Mouse (Mus musculus): Measurements from ENCODE around the gene Rab28. TPM values are rescaled to one million over a fixed set of nuclear protein-coding genes. Genes with fewer than 3 reads are reported as not detected.
"Not testable (repeated sequence)": the region's sequence is repeated elsewhere in the genome, so short reads cannot be mapped to it uniquely, and the experiment has no call there.

Gene Rab28
- polyA plus RNA-seq, 1 experiment from 2014 or later, result 44.1 TPM

DNA sequence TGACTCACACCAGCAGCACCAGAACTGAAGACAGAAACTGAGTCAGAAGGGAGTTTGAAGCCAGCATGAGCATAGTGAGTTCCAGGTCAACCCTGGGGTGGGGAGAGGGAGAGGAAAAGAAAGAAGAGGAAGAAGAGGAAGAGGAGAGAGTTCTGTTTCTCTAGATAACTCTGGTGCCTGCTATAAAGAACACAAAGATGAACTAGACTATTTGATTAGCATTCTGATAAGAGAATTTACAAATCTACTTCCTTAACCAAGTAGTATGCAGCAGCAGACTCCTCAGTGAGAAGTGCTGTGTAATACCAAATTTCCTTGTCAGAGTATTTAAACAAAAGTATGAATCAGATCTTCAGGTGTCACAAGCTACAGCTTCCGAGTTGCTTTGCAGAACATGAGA is 19.1 kb upstream of the Rab28 start:
- 48% methylated on average over 1 of the region's 1 CpGs for WGBS
- Histone ChIP-seq H3K36me3 (no peaks in the 10 kb centered on the region), H3K4me3 (no peak overlapping the region), H3K27ac (no peak overlapping the region), H3K4me2 (no peak overlapping the region), H3K27me3 (no peaks in the 10 kb centered on the region), H3K4me1 (replicated peaks) (no peaks in the 10 kb centered on the region), H3K9ac (no peak overlapping the region), H3K9me3 (replicated peaks) (no peaks in the 10 kb centered on the region)
- ATAC-seq (replicated peaks; ENCODE audit: insufficient number of reproducible peaks, insufficient read depth, low FRiP score, low read depth), result no peak

DNA sequence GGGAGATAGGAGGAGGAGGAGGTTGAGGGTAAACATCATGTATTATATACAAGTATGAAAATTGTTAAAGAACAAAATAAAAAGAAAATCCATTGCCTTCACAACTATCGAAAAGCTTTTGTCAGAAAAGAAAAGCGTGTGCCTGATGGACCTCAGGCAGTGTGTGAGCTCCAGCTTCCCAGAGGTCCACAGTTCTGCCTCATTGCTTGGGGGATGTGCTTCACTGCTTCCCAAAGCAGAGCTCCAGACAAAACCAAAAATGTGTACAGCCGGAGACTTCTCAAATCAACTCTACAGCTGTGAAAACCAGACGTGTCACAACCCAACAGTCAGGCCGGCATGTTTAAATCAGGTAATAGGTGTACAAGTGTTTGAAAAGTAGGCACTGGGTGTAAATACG is 17.6 kb upstream of the Rab28 start:
- WGBS, result 82% methylated on average over 6 of the region's 6 CpGs
- no peaks in the 10 kb centered on the region for H3K36me3 ChIP-seq
- H3K27ac ChIP-seq, result no peak overlapping the region
- H3K27me3 ChIP-seq, result no peaks in the 10 kb centered on the region
- no peak overlapping the region for H3K4me3 ChIP-seq
- no peaks in the 10 kb centered on the region for H3K4me1 ChIP-seq (replicated peaks)
- H3K9ac ChIP-seq, result no peak overlapping the region
- no peak overlapping the region for H3K4me2 ChIP-seq
- ATAC-seq (replicated peaks; ENCODE audit: insufficient number of reproducible peaks, insufficient read depth, low FRiP score, low read depth), result no peak
- no peaks in the 10 kb centered on the region for H3K9me3 ChIP-seq (replicated peaks)

DNA sequence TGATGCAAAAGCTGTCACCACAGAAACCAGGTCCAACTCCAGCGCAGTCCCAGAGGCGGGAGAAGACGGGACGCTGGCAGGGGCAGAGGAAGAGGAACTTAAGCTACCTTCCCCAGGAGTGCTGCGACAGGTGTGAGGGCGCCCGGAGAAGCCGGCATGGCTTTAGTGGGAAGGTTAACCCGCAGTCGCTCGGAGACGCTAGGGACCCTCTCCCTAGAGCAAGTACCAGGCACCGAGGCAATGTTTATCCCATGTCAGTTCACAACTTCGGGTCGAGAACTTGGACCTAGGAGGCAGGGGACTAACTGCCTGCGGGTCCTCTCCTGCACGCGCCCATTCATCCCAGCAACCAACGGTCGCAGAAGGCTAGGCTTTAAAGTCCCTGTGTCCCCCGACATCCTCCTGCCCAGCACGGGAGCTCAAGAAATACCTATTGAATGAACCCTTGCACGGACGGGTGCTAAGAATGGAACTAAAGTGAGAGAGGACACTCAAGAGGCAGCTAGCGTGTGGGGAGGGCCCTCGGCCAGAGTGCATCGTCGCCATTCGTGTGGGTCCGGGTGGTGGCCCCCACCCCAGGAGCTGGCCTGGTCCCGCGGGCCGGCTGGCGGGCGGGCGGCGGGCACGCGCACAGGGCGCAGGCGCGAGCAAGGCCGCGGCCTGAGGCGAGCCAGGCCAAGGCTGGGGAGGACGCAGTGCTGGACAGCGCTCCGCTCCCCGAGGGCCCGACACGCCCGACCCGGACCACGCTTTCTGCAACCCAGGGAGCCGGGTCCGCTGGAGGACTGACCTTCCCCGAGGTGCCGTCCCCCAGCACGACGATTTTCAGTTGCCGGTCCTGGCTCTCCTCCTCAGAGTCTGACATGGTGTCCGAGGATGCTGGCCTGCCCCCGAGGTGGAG is 592 bp downstream of the Rab28 start:
- Histone ChIP-seq H3K4me1 (replicated peaks) (peaks cover 8% of the 10 kb centered on the region), H3K27ac (peak overlapping the region; percentile 88), H3K9ac (peak overlapping the region; percentile 74), H3K27me3 (no peaks in the 10 kb centered on the region), H3K4me2 (peak overlapping the region; percentile 99), H3K36me3 (no peaks in the 10 kb centered on the region), H3K9me3 (replicated peaks) (no peaks in the 10 kb centered on the region), H3K4me3 (peak overlapping the region; percentile 77)
- peak; percentile 91 for ATAC-seq (replicated peaks; ENCODE audit: insufficient number of reproducible peaks, insufficient read depth, low FRiP score, low read depth)
- WGBS, result under 1% methylated on average over 63 of the region's 63 CpGs

DNA sequence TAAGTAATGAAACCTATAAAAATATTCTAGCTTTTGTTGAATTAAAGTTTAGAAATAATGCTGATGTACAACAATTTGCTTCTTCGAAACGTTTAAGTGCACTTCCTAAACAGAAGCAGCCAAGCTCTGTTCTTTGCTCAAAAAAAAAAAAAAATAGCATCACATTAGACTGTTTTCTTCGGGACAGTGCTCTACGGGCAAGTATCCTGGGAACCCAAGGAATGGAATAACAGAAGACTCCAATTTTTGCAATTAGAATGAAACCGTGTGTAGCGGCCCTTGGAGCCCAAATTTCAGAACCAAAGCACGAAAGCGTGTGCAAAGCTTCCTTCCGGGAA is 1.2 kb downstream of the Rab28 start:
- peak overlapping the region; percentile 77 for H3K4me3 ChIP-seq
- WGBS, result 8% methylated on average over 9 of the region's 9 CpGs

DNA sequence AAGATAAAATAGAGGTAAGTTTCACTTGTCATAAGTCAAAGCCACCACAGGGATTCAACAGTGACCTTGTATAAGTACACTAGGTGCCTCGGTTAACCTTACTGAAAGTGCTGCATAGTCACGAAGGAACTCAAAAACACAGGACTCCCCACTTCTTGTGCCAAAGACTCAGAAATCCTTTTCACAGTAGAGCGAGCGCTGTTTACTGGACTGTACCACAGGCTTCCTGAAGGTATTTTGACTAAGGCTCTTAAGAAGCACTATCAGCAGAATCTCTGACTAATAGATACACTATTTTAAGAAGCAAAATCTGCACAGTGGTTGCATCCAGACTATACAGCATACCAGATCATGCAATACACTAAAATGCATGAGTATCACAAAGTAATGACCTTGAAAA is 6.9 kb downstream of the Rab28 start:
- not testable (repeated sequence) for H3K4me1 ChIP-seq (replicated peaks); H3K4me3 ChIP-seq; ATAC-seq (replicated peaks; ENCODE audit: insufficient number of reproducible peaks, insufficient read depth, low FRiP score, low read depth); H3K27me3 ChIP-seq; H3K27ac ChIP-seq; H3K4me2 ChIP-seq; H3K36me3 ChIP-seq; H3K9ac ChIP-seq; H3K9me3 ChIP-seq (replicated peaks)
- 83% methylated on average over 4 of the region's 4 CpGs for WGBS

More for the DNA sequence above, 1.2 kb downstream of the Rab28 start:
- ATAC-seq (replicated peaks; ENCODE audit: insufficient number of reproducible peaks, insufficient read depth, low FRiP score, low read depth), result no peak
- peak overlapping the region; percentile 99 for H3K4me2 ChIP-seq
- no peaks in the 10 kb centered on the region for H3K36me3 ChIP-seq
- H3K27ac ChIP-seq, result no peak overlapping the region
- no peaks in the 10 kb centered on the region for H3K27me3 ChIP-seq
- peak overlapping the region; percentile 74 for H3K9ac ChIP-seq
- H3K4me1 ChIP-seq (replicated peaks), result peaks cover 8% of the 10 kb centered on the region
- H3K9me3 ChIP-seq (replicated peaks), result no peaks in the 10 kb centered on the region

DNA sequence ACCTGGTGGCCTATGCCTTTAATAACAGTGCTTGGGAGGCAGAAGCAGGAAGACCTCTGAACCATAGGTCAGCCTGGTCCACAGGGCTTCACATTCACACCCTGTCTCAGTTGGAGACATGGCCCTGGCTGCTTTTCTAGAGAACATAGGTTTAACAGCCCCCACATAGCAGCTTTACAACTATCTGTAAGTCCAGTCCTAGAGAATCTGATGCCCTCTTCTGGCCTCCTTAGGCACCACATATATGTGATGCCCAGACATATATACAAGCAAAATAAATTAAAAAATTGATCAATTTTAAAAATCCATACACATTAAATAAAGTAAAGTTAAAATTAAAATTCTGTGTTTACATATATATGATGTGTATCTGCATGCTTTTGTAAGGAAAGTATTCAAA is 10.0 kb downstream of the Rab28 start:
- Histone ChIP-seq H3K4me1 (replicated peaks) (no peaks in the 10 kb centered on the region), H3K27me3 (no peaks in the 10 kb centered on the region), H3K4me3 (no peak overlapping the region), H3K27ac (no peak overlapping the region), H3K4me2 (no peak overlapping the region), H3K9ac (no peak overlapping the region), H3K36me3 (no peaks in the 10 kb centered on the region), H3K9me3 (replicated peaks) (no peaks in the 10 kb centered on the region)
- no peak for ATAC-seq (replicated peaks; ENCODE audit: insufficient number of reproducible peaks, insufficient read depth, low FRiP score, low read depth)

DNA sequence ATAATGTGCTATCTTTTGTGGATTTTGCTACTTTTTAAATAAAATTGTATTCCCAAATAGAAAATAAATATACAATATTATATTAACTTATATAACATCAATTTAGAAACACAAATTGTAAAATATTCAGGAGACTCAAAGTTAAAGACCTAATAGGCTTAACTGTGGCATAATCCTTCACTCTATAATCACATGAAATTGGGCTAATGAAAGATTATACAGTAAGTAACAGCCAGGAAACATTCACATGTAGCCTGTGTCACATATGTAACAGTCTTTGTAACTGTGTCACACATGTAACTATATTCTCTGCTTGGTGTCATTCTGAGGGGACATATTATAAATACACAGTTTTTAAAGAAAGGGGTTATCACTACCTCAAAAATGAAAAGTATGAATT is 22.9 kb downstream of the Rab28 start:
- H3K27me3 ChIP-seq, result no peaks in the 10 kb centered on the region
- ATAC-seq (replicated peaks; ENCODE audit: insufficient number of reproducible peaks, insufficient read depth, low FRiP score, low read depth), result no peak

DNA sequence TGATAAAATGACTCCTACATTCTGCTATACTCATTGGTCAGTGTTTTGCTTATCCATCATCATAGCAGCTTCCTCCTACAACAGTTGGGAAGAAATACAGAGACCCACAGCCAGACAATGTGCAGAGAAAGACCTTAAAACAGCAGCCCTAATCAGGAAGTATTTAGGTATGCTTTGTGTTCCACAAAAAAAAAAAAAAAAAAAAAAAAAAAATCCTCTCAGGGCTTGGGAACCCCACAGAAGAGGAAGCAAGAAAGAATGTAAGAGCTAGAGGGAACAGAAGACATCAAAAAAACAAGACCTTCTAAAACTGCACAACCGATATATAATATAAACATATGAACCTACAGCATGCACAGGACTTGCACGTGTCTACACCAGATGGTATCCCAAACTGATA is 24.0 kb downstream of the Rab28 start:
- H3K27ac ChIP-seq, result no peak overlapping the region
- no peaks in the 10 kb centered on the region for H3K9me3 ChIP-seq (replicated peaks)
- no peaks in the 10 kb centered on the region for H3K4me1 ChIP-seq (replicated peaks)
- no peaks in the 10 kb centered on the region for H3K36me3 ChIP-seq
- H3K4me3 ChIP-seq, result no peak overlapping the region
- 84% methylated on average over 2 of the region's 2 CpGs for WGBS
- no peak for ATAC-seq (replicated peaks; ENCODE audit: insufficient number of reproducible peaks, insufficient read depth, low FRiP score, low read depth)
- H3K4me2 ChIP-seq, result no peak overlapping the region
- no peak overlapping the region for H3K9ac ChIP-seq
- H3K27me3 ChIP-seq, result no peaks in the 10 kb centered on the region

More for the DNA sequence above, 22.9 kb downstream of the Rab28 start:
- H3K4me2 ChIP-seq, result no peak overlapping the region
- H3K36me3 ChIP-seq, result no peaks in the 10 kb centered on the region
- H3K9ac ChIP-seq, result no peak overlapping the region
- no peak overlapping the region for H3K27ac ChIP-seq
- H3K9me3 ChIP-seq (replicated peaks), result no peaks in the 10 kb centered on the region
- no peaks in the 10 kb centered on the region for H3K4me1 ChIP-seq (replicated peaks)
- no peak overlapping the region for H3K4me3 ChIP-seq

DNA sequence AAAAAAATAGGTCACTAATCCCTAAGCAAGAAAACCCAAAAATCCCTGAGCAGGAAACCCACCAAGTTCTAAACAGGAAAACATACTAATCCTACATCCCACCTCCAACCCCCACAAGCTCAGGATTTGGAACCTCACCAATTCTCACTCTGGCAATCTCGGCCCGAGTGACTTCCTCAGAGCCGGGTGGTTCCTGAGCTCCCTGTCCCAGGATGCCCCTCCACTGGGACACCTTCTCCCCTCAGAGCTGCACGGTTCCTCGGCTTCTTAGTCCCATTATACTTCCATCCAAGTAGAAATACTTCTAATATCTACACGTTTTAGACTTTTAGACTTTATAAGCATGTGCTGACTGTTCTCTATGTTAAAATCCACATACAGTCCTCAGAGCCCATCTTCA is 41.9 kb downstream of the Rab28 start:
- Histone ChIP-seq H3K4me3 (no peak overlapping the region), H3K9ac (no peak overlapping the region), H3K27me3 (no peaks in the 10 kb centered on the region), H3K27ac (no peak overlapping the region), H3K4me1 (replicated peaks) (no peaks in the 10 kb centered on the region), H3K9me3 (replicated peaks) (no peaks in the 10 kb centered on the region), H3K36me3 (no peaks in the 10 kb centered on the region), H3K4me2 (no peak overlapping the region)
- WGBS, result 73% methylated on average over 6 of the region's 6 CpGs
- no peak for ATAC-seq (replicated peaks; ENCODE audit: insufficient number of reproducible peaks, insufficient read depth, low FRiP score, low read depth)

DNA sequence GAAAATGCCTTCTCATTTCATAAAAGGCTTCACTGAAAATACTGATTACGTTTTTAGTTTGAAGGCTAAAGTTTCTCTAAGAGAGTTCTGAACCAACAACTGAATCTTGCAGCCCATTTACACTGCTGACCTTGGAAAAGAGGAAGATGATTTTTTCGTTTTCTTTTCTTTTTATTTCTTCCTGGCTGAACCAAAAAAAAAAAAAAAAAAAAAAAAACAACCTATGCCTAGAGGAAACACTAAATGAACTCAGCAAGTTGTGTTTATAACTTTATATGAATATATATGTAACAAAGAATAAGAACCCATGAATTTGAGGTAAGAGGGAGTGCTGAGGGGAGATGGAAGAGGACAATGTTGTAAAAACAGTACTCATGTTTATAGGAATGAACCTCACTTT is 71.2 kb downstream of the Rab28 start:
- no peaks in the 10 kb centered on the region for H3K9me3 ChIP-seq (replicated peaks)
- WGBS, result 70% methylated on average over 2 of the region's 2 CpGs
- H3K27ac ChIP-seq, result no peak overlapping the region
- H3K9ac ChIP-seq, result no peak overlapping the region
- no peak overlapping the region for H3K4me3 ChIP-seq
- H3K4me2 ChIP-seq, result no peak overlapping the region
- no peak for ATAC-seq (replicated peaks; ENCODE audit: insufficient number of reproducible peaks, insufficient read depth, low FRiP score, low read depth)
- no peaks in the 10 kb centered on the region for H3K27me3 ChIP-seq
- no peaks in the 10 kb centered on the region for H3K4me1 ChIP-seq (replicated peaks)
- no peaks in the 10 kb centered on the region for H3K36me3 ChIP-seq

DNA sequence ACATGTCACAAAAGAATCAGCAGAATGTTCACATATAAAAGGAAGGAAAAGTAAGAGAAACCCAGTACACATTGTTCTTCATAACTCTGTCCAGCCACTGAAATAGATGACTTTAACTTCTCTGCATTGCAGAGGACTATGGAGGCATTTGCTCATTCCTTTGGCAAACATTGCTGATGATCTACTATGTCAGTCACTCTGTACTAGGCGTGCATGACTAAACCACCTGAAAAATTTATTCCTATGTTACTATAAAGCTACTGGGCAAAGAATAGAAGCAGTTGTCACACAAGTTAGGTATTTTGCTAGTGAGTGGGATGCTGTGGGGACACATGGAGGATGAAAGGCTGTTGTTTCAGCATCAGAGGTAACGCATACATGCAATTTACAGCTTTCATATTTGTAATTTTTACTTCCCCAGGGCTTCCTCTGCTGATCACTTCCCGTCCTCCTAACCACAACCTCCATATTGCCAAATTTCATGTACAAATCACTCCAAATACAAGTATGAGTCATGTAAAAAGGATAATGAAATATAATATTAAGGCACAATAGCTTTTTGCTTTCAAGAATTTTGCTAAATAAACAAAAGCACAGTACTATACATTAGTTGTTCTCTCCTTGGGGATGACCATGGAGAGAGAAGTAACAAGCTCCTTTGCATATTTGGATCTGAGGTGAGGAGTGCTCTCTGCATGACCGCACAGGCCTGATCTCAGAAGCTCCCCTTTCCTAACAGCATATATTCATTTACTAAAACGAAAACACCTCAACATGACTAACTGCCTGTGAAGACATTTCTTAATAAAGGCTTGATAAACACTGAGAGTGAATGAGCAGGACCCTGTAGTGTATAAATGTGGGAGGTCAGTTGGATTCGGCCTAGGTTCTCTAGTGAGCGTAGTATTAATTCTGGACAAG is 80.5 kb downstream of the Rab28 start:
- H3K36me3 ChIP-seq, result no peaks in the 10 kb centered on the region
- H3K9me3 ChIP-seq (replicated peaks), result no peaks in the 10 kb centered on the region
- H3K4me3 ChIP-seq, result no peak overlapping the region
- H3K27me3 ChIP-seq, result no peaks in the 10 kb centered on the region
- no peak overlapping the region for H3K4me2 ChIP-seq
- H3K27ac ChIP-seq, result no peak overlapping the region
- 86% methylated on average over 7 of the region's 7 CpGs for WGBS
- H3K9ac ChIP-seq, result no peak overlapping the region
- ATAC-seq (replicated peaks; ENCODE audit: insufficient number of reproducible peaks, insufficient read depth, low FRiP score, low read depth), result no peak
- H3K4me1 ChIP-seq (replicated peaks), result peaks cover 3% of the 10 kb centered on the region; the same call in 1 of the 2 replicates
